Mouse (Mus musculus): ENCODE results near the gene Acot8.

Gene Acot8

GRCm38 (mm10) chr2:164783926-164784581 lies 20.6 kb downstream of the Acot8 start:
- peak; percentile 11 for DNase-seq (ENCODE audit: low read depth, low spot score)

- DNase-seq (ENCODE audit: low read depth, low spot score): no peak
These were observed 22.8 kb downstream of the Acot8 start for GRCm38 (mm10) chr2:164781876-164782275.

- no peak for DNase-seq (ENCODE audit: low read depth, low spot score)
These were observed 25.1 kb downstream of the Acot8 start, which contains the start of gene Tnnc2 for GRCm38 (mm10) chr2:164779481-164780086. TSS of gene Tnnc2 (minus strand) at chr2:164779967.

GRCm38 (mm10) chr2:164778809-164779208 lies 25.9 kb downstream of the Acot8 start:
- no peak for DNase-seq (ENCODE audit: low read depth, low spot score)

- DNase-seq (ENCODE audit: low read depth, low spot score): no peak
These were observed 26.7 kb downstream of the Acot8 start for GRCm38 (mm10) chr2:164778015-164778287.

- no peak for DNase-seq (ENCODE audit: low read depth, low spot score)
These were observed 27.3 kb downstream of the Acot8 start for GRCm38 (mm10) chr2:164777246-164778014.

GRCm38 (mm10) chr2:164776801-164777200 lies 27.9 kb downstream of the Acot8 start:
- no peak for DNase-seq (ENCODE audit: low read depth, low spot score)

- DNase-seq (ENCODE audit: low read depth, low spot score): no peak
These were observed 28.6 kb downstream of the Acot8 start for GRCm38 (mm10) chr2:164776130-164776529.

- no peak for DNase-seq (ENCODE audit: low read depth, low spot score)
These were observed 30.7 kb downstream of the Acot8 start for GRCm38 (mm10) chr2:164773989-164774364.

GRCm38 (mm10) chr2:164773229-164773988 lies 31.3 kb downstream of the Acot8 start:
- no peak for DNase-seq (ENCODE audit: low read depth, low spot score)

GRCm38 (mm10) chr2:164771123-164771522 lies 33.6 kb downstream of the Acot8 start:
- no peak for DNase-seq (ENCODE audit: low read depth, low spot score)

- no peak for DNase-seq (ENCODE audit: low read depth, low spot score)
These were observed 34.4 kb downstream of the Acot8 start for GRCm38 (mm10) chr2:164770279-164770678.

GRCm38 (mm10) chr2:164769258-164770037 lies 35.2 kb downstream of the Acot8 start, which contains the start of gene Ube2c:
TSS of gene Ube2c (plus strand) at chr2:164769898.
- peak; percentile 98 for DNase-seq (ENCODE audit: low read depth, low spot score)

GRCm38 (mm10) chr2:164767812-164768540 lies 36.7 kb downstream of the Acot8 start:
- no peak for DNase-seq (ENCODE audit: low read depth, low spot score)

- DNase-seq (ENCODE audit: low read depth, low spot score): no peak
These were observed 38.8 kb downstream of the Acot8 start for GRCm38 (mm10) chr2:164765841-164766240.

- DNase-seq (ENCODE audit: low read depth, low spot score): no peak
These were observed 42.1 kb downstream of the Acot8 start for GRCm38 (mm10) chr2:164762593-164762992.

- no peak for DNase-seq (ENCODE audit: low read depth, low spot score)
These were observed 42.7 kb downstream of the Acot8 start for GRCm38 (mm10) chr2:164761971-164762370.

- no peak for DNase-seq (ENCODE audit: low read depth, low spot score)
These were observed 43.2 kb downstream of the Acot8 start for GRCm38 (mm10) chr2:164761502-164761901.

- DNase-seq (ENCODE audit: low read depth, low spot score): no peak
These were observed 44.4 kb downstream of the Acot8 start for GRCm38 (mm10) chr2:164760059-164760833.

GRCm38 (mm10) chr2:164758692-164759091 lies 46.0 kb downstream of the Acot8 start:
- DNase-seq (ENCODE audit: low read depth, low spot score): no peak
